Comparison of ENCODE assay signal across 8 mouse cellular contexts in genomic region chr17:65950183-65950582, GRCm38 (mm10). TPM values are rescaled to one million over a fixed set of nuclear protein-coding genes. Genes with fewer than 3 reads are reported as not detected.
DNase-seq lines count a peak whose midpoint lies in the region; ATAC-seq and TF ChIP-seq lines count a peak whose summit lies in the region.

No protein-coding gene starts in this region.

- TF ChIP-seq POLR2A in bone marrow, adult 2 months (IDR thresholded peaks at IDR 0.05; ENCODE audit: borderline replicate concordance, control insufficient read depth, low read depth, low read length) = no peak

- 34% methylated on average over 7 of the region's 7 CpGs for WGBS in bone marrow, adult 2 months
- 37% methylated on average over 7 of the region's 7 CpGs for WGBS in forebrain, embryonic 11.5 days
- WGBS in liver, embryonic 13.5 days (ENCODE audit: insufficient replicate concordance) = 34% methylated on average over 7 of the region's 7 CpGs

- peak overlapping the region; percentile 58 for H3K4me3 ChIP-seq in bone marrow, adult 2 months (replicated peaks; ENCODE audit: control insufficient read depth, low read depth, low read length)
- peak overlapping the region; percentile 94 for H3K4me3 ChIP-seq in forebrain, embryonic 11.5 days (ENCODE audit: low read depth, low read length)
- peak overlapping the region; percentile 89 for H3K4me3 ChIP-seq in liver, embryonic 13.5 days (replicated peaks)

- peak; percentile 35 for DNase-seq in kidney, postnatal 10 days
- DNase-seq in kidney, postnatal 14 days = no peak
- DNase-seq in forebrain, embryonic 11.5 days (ENCODE audit: low spot score) = no peak
- no peak for DNase-seq in liver, embryonic 13.5 days
- no peak for DNase-seq in embryo, embryonic 10 days (ENCODE audit: low spot score)
- DNase-seq in left cerebral cortex, adult 9 months (ENCODE audit: low spot score in 2 of 2) = no peak

- H3K9me3 ChIP-seq in forebrain, embryonic 11.5 days (ENCODE audit: control insufficient read depth, low read length) = no peaks in the 10 kb centered on the region
- no peaks in the 10 kb centered on the region for H3K9me3 ChIP-seq in liver, embryonic 13.5 days (replicated peaks)

- H3K4me2 ChIP-seq in forebrain, embryonic 11.5 days (ENCODE audit: low read depth, low read length, severe bottlenecking) = peak overlapping the region; percentile 53
- H3K4me2 ChIP-seq in liver, embryonic 13.5 days = peak overlapping the region; percentile 93

- H3K36me3 ChIP-seq in forebrain, embryonic 11.5 days (ENCODE audit: control insufficient read depth, insufficient read depth, low read length) = peaks cover 2% of the 10 kb centered on the region; the same call in 1 of the 2 replicates
- H3K36me3 ChIP-seq in liver, embryonic 13.5 days = peaks cover 22% of the 10 kb centered on the region

- H3K27ac ChIP-seq in bone marrow, adult 2 months (ENCODE audit: control insufficient read depth, insufficient read depth, low read depth, low read length, poor library complexity) = no peak overlapping the region
- no peak overlapping the region for H3K27ac ChIP-seq in forebrain, embryonic 11.5 days (ENCODE audit: low read depth, low read length)
- H3K27ac ChIP-seq in liver, embryonic 13.5 days = peak overlapping the region; percentile 87; the same call in 1 of the 2 replicates

- H3K4me1 ChIP-seq in bone marrow, adult 2 months (ENCODE audit: control insufficient read depth, insufficient read depth, low read length) = no peaks in the 10 kb centered on the region; the same call in 1 of the 2 replicates
- no peaks in the 10 kb centered on the region for H3K4me1 ChIP-seq in forebrain, embryonic 11.5 days (replicated peaks; ENCODE audit: control insufficient read depth, insufficient read depth, low read length)
- peaks cover 40% of the 10 kb centered on the region for H3K4me1 ChIP-seq in liver, embryonic 13.5 days (replicated peaks)

- no peak for TF ChIP-seq CTCF in bone marrow, adult 2 months (IDR thresholded peaks at IDR 0.05; ENCODE audit: control insufficient read depth, insufficient read depth, low read length)

- ATAC-seq in forebrain, embryonic 11.5 days (replicated peaks; ENCODE audit: low FRiP score) = peak; percentile 36; the same call in 1 of the 2 replicates
- no peak for ATAC-seq in liver, embryonic 13.5 days (ENCODE audit: low read depth)
- ATAC-seq in megakaryocyte progenitor cell, adult 5-6 weeks (replicated peaks; ENCODE audit: poor library complexity) = no peak

- no peaks in the 10 kb centered on the region; the same call in 1 of the 2 replicates for H3K27me3 ChIP-seq in forebrain, embryonic 11.5 days (ENCODE audit: control insufficient read depth, insufficient read depth, low read length)
- no peaks in the 10 kb centered on the region for H3K27me3 ChIP-seq in liver, embryonic 13.5 days

- peak overlapping the region; percentile 93 for H3K9ac ChIP-seq in forebrain, embryonic 11.5 days (ENCODE audit: low read length)
- H3K9ac ChIP-seq in liver, embryonic 13.5 days = peak overlapping the region; percentile 94

RNA-seq across cellular contexts. Expression of gene Twsg1, which starts 0.8 kb away (rescaled TPM):
- 5.1 and 8.8 TPM in 2 replicates for polyA plus RNA-seq in bone marrow, adult 2 months (2011; ENCODE audit: insufficient read depth, insufficient read length, low replicate concordance, missing spikeins)
- polyA plus RNA-seq in forebrain, embryonic 11.5 days (2014; fragmentation: Nextera tagmentation; extraction: Ambion mirVana) = 107 and 115 TPM in 2 replicates
- 16.2 and 20.3 TPM in 2 replicates for polyA plus RNA-seq in liver, embryonic 13.5 days (2015; fragmentation: Nextera tagmentation; extraction: Ambion mirVana)
- total RNA-seq in megakaryocyte progenitor cell, adult 5-6 weeks (2015) = 12.0 and 13.2 TPM in 2 replicates
- total RNA-seq in megakaryocyte progenitor cell, adult 5-6 weeks (2017) = 10.1 and 11.3 TPM in 2 replicates
